Mouse (Mus musculus) layer of hippocampus, postnatal 36 days (tissue): Measurements from ENCODE around the gene Cep131. TPM values are rescaled to one million over a fixed set of nuclear protein-coding genes. Genes with fewer than 3 reads are reported as not detected.

Source experiments
- DNase-seq, 2 experiments: peaks; one replicate each; pipeline ENCODE4 v3.0.0; 2022
- microRNA-seq, 2 experiments: library from miRNA; unstranded; fragments of <30 nt; microRNA quantifications; one replicate each; pipeline ENCODE4 v1.2.0; 2021
- total RNA-seq, 2 experiments: library from RNA; stranded (reverse); gene quantifications; 2 replicates each; pipeline ENCODE4 v1.2.3; 2021

Gene Cep131
- total RNA-seq, 2 experiments from 2014 or later, result 28.7 to 33.0 TPM

DNA sequence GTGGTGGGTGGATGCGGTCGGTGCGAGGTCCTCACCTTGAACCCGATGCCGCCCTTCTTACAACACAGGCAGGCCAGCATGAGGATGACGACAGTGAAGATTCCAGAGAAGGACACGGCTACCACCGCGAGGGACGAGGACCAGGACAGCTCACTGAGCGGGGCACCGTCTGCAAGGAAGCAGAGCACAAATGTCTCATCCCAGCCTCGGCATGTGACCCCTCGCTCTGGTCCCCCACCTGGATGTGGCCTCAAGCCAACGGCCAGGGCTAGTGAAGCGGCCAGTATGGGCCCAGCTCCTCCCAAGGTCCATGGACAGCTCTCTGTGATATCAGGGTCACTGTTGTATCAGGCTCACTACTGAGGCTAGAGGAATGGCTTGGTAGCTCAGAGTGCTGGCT, 65.3 kb downstream of the Cep131 start:
- DNase-seq, result no peak

DNA sequence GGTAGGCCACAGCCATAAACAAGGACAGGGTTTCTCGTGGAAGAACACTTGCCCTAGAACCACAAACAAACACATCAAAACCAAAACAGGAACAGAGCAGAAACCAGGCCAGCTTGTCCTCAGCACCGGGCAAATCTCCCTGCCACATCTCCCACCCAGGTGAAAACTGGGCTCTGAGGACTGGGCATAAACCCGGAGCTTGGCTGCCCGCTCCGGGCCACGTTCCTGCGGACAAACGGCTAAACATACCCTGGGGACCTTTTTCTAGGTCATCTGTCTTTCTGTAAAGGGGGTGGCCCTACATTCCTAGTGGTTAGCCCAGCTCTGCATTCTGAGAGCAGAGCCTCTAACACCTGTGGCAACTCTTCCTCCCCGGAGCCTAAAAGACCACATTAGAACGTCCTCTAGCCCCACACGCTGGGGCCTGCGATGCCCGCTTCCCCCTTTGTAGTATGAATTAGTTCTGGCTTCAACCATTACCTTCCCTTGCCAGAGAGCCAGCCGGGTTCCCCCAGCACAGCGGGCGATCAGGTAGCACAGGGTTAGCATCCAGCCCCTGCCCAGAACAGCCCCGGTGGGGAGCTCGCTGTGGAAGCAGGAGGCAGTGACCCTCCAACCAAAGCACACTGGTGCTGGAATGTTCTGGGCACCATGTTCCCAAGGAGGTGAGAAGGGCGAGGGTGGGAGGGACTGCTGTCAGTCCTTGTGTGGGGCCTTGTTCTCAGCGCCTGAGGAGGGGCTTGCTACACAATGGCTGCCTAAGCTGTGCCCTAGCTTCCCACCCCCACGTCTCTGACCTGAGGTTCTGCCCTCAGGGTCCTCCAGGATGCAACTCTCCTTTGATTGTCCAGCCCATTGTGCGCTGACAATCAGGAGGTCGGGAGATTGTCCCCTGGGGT, 66.8 kb downstream of the Cep131 start:
- no peak for DNase-seq

DNA sequence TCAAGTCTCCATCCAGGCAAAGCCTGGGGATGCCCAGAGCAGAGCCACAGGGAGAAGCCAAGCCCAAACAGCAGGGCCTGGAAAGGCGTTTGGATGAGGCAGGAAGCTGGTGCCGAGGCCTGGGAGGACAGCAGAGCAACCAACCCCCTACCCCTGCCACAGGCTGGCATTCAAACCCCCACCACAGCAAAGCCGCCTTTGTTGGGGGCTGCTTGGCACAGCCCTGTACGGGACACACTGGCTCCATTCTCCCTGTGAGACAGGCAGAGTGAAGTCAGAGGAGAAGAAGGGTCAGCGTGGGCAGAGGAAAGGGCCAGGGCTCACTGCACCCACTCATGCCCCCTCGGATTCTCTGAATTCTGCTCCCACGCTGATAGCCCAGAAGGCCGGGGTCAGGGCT, 69.6 kb downstream of the Cep131 start:
- peak in 1 of 2 experiments; percentile 65 for DNase-seq

DNA sequence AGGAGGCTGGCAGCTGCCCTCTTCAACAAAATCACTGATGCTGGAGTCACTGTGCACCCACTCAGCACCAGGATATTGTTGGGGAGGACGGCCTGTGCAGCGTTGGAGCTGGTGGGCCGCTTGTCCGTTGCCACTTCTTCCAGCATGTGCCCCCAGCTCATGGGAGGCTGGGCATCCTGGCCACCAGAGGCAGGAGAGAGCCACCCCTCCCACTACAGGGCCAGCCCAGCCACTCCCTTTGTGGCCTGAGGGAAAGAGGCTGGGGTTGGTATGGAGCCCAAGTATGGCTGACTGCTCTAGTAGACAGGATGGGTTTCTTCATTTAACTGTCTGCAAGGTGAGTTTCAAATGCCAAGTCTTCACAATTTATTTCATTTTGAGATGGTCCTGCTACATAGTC, 71.9 kb downstream of the Cep131 start:
- DNase-seq, result no peak

Small RNA genes within 50 kb of the gene (microRNA-seq; reads per million reads assigned to microRNA genes)
- 0 to 0.30 reads per million in 2 experiments for gene Gm25948
- gene Mir3065, result 0 reads per million in 2 experiments
- 0 reads per million in 2 experiments for gene Mir338

Other genes starting within 250 kb of the Cep131 start
- 10 to 100 TPM; 33.3 to 38.4 TPM for gene Chmp6, start 173.4 kb downstream of the Cep131 start, total RNA-seq
- 100 to 1,000 TPM; 246 to 257 TPM for gene Baiap2, start 144.1 kb downstream of the Cep131 start, total RNA-seq
- 100 to 1,000 TPM; 213 to 224 TPM for gene Aatk, start 39.7 kb downstream of the Cep131 start, total RNA-seq
- gene Tepsin, start 11.9 kb upstream of the Cep131 start, total RNA-seq, result 10 to 100 TPM; 15.1 to 16.9 TPM
- gene Ndufaf8, start 12.1 kb upstream of the Cep131 start, total RNA-seq, result 10 to 100 TPM; 34.7 to 35.9 TPM
- gene Slc38a10, start 64.5 kb upstream of the Cep131 start, total RNA-seq, result 10 to 100 TPM; 80.2 to 86.1 TPM
- gene Bahcc1, start 146.1 kb upstream of the Cep131 start, total RNA-seq, result 10 to 100 TPM; 19.6 to 20.0 TPM